Mouse (Mus musculus) kidney, embryonic 15.5 days (tissue): ENCODE data around the gene Lrrc3. TPM values are rescaled to one million over a fixed set of nuclear protein-coding genes. Genes with fewer than 3 reads are reported as not detected.

Experiments used
- ATAC-seq: fragments of 200-750 bp; cut with Nextera tagmentation; replicated peaks from 2 replicates; pipeline ENCODE4 v1.8.0; 2017; ENCODE audit warnings: moderate TSS enrichment; ENCODE audit not compliant: low FRiP score
- H3K27ac ChIP-seq: fragments of 300-500 bp; sonication (generic); 2 replicates; pipeline ENCODE4 v1.5.1; 2015; ENCODE audit warnings: mild to moderate bottlenecking, inconsistent platforms
- H3K27me3 ChIP-seq: fragments of 300-500 bp; sonication (generic); 2 replicates; pipeline ENCODE4 v1.6.1; 2015; ENCODE audit warnings: inconsistent platforms
- H3K36me3 ChIP-seq: fragments of 300-500 bp; sonication (generic); 2 replicates; pipeline ENCODE4 v1.6.1; 2015; ENCODE audit warnings: inconsistent platforms
- H3K4me1 ChIP-seq: fragments of 300-500 bp; sonication (generic); 2 replicates; pipeline ENCODE4 v1.6.1; 2015; ENCODE audit warnings: inconsistent platforms
- H3K4me2 ChIP-seq: fragments of 300-500 bp; sonication (generic); 2 replicates; pipeline ENCODE4 v1.6.1; 2015; ENCODE audit warnings: moderate library complexity, mild to moderate bottlenecking, inconsistent platforms
- H3K4me3 ChIP-seq: fragments of 300-500 bp; sonication (generic); replicated peaks from 2 replicates; pipeline ENCODE4 v1.5.1; 2015; ENCODE audit warnings: mild to moderate bottlenecking, inconsistent platforms
- H3K9ac ChIP-seq: fragments of 300-500 bp; sonication (generic); 2 replicates; pipeline ENCODE4 v1.6.1; 2015; ENCODE audit warnings: mild to moderate bottlenecking, inconsistent platforms
- H3K9me3 ChIP-seq: fragments of 300-500 bp; sonication (generic); replicated peaks from 2 replicates; pipeline ENCODE4 v1.6.1; 2016; ENCODE audit warnings: inconsistent platforms
- WGBS: fragments of 180-500 bp; shearing (Covaris S2); methylation state at CpG from one replicate; pipeline ENCODE4 v1.1.7; 2015; ENCODE audit warnings: mixed read lengths; 5-methylcytosine and 5-hydroxymethylcytosine counted together
- polyA plus RNA-seq: library from polyadenylated mRNA; unstranded; fragments of >200 nt; fragmentation: Nextera tagmentation; extraction: Ambion mirVana; gene quantifications from 2 replicates; pipeline ENCODE4 v1.2.1, GENCODE M21; 2015

The Lrrc3 gene
- polyA plus RNA-seq, 1 experiment from 2014 or later, result 4.8 TPM

DNA sequence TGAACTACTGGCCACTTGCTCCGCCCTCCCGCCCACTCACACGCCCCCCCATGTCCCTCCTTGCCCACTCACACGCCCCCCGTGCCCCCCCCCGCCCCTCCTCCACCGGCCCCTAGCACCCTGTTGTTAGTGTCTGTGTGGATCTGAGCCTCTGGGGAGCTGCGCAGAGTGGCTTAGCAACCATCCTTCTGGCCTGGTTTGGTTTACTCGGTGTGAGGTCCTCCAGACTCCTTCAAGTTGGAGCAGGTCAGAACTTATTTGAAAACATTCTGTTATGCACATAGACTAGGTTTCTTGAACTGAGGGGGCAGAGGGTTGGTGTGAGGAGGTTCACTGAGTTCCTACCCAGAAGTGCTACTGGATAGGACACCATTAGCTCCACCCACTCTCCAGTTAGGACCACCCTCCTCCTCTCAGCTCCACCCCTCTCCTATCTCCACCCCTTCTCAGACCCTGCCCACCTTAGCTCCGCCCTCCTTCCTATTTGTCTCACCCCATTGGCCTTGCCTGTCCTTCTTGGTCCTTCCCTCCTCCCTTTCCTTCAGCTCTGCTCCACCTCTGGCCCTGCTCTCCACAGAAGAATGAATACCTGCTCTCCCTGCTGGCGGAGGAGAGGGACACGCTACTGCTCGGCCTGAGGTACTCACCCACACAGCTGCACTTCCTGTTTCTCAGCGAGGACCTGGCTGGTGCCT is 38.1 kb downstream of the Lrrc3 start:
- ATAC-seq, result peak; percentile 91
- H3K4me3 ChIP-seq, result peak overlapping the region; percentile 33
- H3K4me1 ChIP-seq, result 0 out of 2 replicates have a peak, but pooled peaks cover 6% of the 10 kb centered on the region
- no peak overlapping the region for H3K27ac ChIP-seq
- H3K9ac ChIP-seq, result 0 out of 2 replicates have a peak overlapping the region, but pooled peaks have one; percentile 17
- H3K27me3 ChIP-seq, result no peaks in the 10 kb centered on the region
- H3K36me3 ChIP-seq, result no peaks in the 10 kb centered on the region
- peak overlapping the region; percentile 58 for H3K4me2 ChIP-seq
- H3K9me3 ChIP-seq, result no peaks in the 10 kb centered on the region
- WGBS, result 29% methylated on average over 14 of the region's 14 CpGs

DNA sequence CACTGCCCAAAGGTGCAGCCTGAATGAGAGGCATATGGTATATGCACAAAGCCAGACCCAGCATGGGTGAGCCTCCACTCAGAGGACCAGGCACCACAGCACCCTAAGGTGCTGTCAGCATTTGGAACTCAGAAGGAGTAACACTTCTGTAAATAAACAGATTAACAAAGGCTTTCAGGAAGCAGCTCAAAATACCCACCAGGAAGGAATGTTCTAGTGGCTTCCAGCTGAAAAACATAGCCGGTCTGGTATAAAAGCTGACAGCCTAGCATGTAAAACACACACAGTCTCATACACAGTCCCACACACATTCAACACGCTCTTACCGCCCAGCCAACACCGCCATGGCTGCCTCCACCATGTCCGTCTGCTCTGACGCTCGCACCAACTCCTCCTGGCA is 40.7 kb downstream of the Lrrc3 start, which contains the start of gene Gm3285:
Gene Gm3285, plus strand, starts transcription at position 301 of the 400 bp plus-strand sequence.
- Histone ChIP-seq H3K4me2 (no peak within 1 kb of the TSS), H3K27me3 (no peaks in the 10 kb centered on the region), H3K9me3 (no peaks in the 10 kb centered on the region; the same call in 1 of the 2 replicates), H3K4me3 (no peak within 1 kb of the TSS), H3K9ac (no peak within 1 kb of the TSS), H3K4me1 (0 out of 2 replicates have a peak, but pooled peaks cover 6% of the 10 kb centered on the region), H3K36me3 (no peaks in the 10 kb centered on the region), H3K27ac (no peak within 1 kb of the TSS)
- WGBS, result 62% methylated on average over 7 of the region's 7 CpGs
- ATAC-seq, result no peak

DNA sequence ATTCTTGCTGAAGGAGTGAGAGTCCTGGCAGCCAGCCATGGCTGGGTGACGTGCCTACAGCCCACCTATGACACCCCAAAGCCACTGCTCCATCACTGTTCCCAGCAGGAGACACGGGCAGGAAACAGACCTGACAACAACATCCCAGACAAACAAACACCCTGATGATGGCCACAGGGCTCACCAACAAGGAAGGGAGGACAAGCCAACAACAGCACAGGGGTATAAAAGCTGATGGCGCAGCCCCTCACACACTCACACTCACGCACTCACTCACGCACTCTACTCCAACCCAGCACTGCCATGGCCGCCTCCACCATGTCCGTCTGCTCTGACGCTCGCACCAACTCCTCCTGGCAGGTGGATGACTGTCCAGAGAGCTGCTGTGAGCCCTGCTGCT is 49.8 kb downstream of the Lrrc3 start, which contains the start of gene Gm10318:
Gene Gm10318, plus strand, starts transcription at position 301 of the 400 bp plus-strand sequence.
- no peaks in the 10 kb centered on the region for H3K27me3 ChIP-seq
- 71% methylated on average over 9 of the region's 9 CpGs for whole genome bisulfite sequencing
- H3K9me3 ChIP-seq, result no peaks in the 10 kb centered on the region
- H3K4me2 ChIP-seq, result no peak within 1 kb of the TSS
- no peak within 1 kb of the TSS for H3K27ac ChIP-seq
- H3K36me3 ChIP-seq, result no peaks in the 10 kb centered on the region
- H3K9ac ChIP-seq, result no peak within 1 kb of the TSS
- ATAC-seq, result no peak
- no peak within 1 kb of the TSS for H3K4me3 ChIP-seq
- no peaks in the 10 kb centered on the region for H3K4me1 ChIP-seq

Other genes with a start within 250 kb of the Lrrc3 start
- gene Tspear, start 216.0 kb downstream of the Lrrc3 start, polyA plus RNA-seq, result 0.50 and 0.90 TPM in 2 replicates
- not detected in 2 replicates for gene Gm19402, start 211.8 kb downstream of the Lrrc3 start, polyA plus RNA-seq
- gene Gm9508, start 205.3 kb downstream of the Lrrc3 start, polyA plus RNA-seq, result not detected in 2 replicates
- gene Gm10272, start 195.9 kb downstream of the Lrrc3 start, polyA plus RNA-seq, result not detected in 2 replicates
- not detected in 2 replicates for gene Gm10024, start 191.1 kb downstream of the Lrrc3 start, polyA plus RNA-seq
- not detected in 2 replicates for gene Gm10142, start 186.7 kb downstream of the Lrrc3 start, polyA plus RNA-seq
- gene Krtap12-1, start 181.9 kb downstream of the Lrrc3 start, polyA plus RNA-seq, result not detected in 2 replicates
- gene Gm10100, start 176.1 kb downstream of the Lrrc3 start, polyA plus RNA-seq, result not detected in 2 replicates
- gene Gm18596, start 159.9 kb downstream of the Lrrc3 start, polyA plus RNA-seq, result not detected in 2 replicates
- gene Gm9736, start 151.2 kb downstream of the Lrrc3 start, polyA plus RNA-seq, result not detected in 2 replicates
- not detected in 2 replicates for gene Gm3233, start 142.9 kb downstream of the Lrrc3 start, polyA plus RNA-seq
- gene Gm3238, start 131.2 kb downstream of the Lrrc3 start, polyA plus RNA-seq, result not detected in 2 replicates
- not detected in 2 replicates for gene Gm7138, start 125.6 kb downstream of the Lrrc3 start, polyA plus RNA-seq
- gene Gm3250, start 120.0 kb downstream of the Lrrc3 start, polyA plus RNA-seq, result not detected in 2 replicates
- gene Gm7137, start 114.3 kb downstream of the Lrrc3 start, polyA plus RNA-seq, result not detected in 2 replicates
- gene Gm9639, start 107.5 kb downstream of the Lrrc3 start, polyA plus RNA-seq, result not detected in 2 replicates
- not detected in 2 replicates for gene Gm19668, start 103.4 kb downstream of the Lrrc3 start, polyA plus RNA-seq
- not detected in 2 replicates for gene Gm9507, start 90.7 kb downstream of the Lrrc3 start, polyA plus RNA-seq
- not detected in 2 replicates for gene Gm2696, start 87.9 kb downstream of the Lrrc3 start, polyA plus RNA-seq
- gene Krtap10-4, start 75.4 kb downstream of the Lrrc3 start, polyA plus RNA-seq, result not detected in 2 replicates
- gene Krtap10-10, start 66.6 kb downstream of the Lrrc3 start, polyA plus RNA-seq, result not detected in 2 replicates
- gene Gm36176, start 55.7 kb downstream of the Lrrc3 start, polyA plus RNA-seq, result not detected in 2 replicates
- not detected in 2 replicates for gene Gm10318, start 49.7 kb downstream of the Lrrc3 start, polyA plus RNA-seq
- gene Gm3285, start 40.6 kb downstream of the Lrrc3 start, polyA plus RNA-seq, result not detected in 2 replicates
- gene Trpm2, start 68.0 kb upstream of the Lrrc3 start, polyA plus RNA-seq, result 0.32 and 0.97 TPM in 2 replicates
- 29.5 and 32.1 TPM in 2 replicates for gene 1810043G02Rik, start 76.0 kb upstream of the Lrrc3 start, polyA plus RNA-seq
- gene Pfkl, start 107.5 kb upstream of the Lrrc3 start, polyA plus RNA-seq, result 149 and 164 TPM in 2 replicates
- 0.68 and 1.1 TPM in 2 replicates for gene Dnmt3l, start 139.4 kb upstream of the Lrrc3 start, polyA plus RNA-seq
- 1.6 TPM in 2 replicates for gene Aire, start 141.1 kb upstream of the Lrrc3 start, polyA plus RNA-seq
- 5.6 and 7.1 TPM in 2 replicates for gene Icosl, start 166.8 kb upstream of the Lrrc3 start, polyA plus RNA-seq